Mouse (Mus musculus): Measurements from ENCODE around the gene Upk1a. TPM values are rescaled to one million over a fixed set of nuclear protein-coding genes. Genes with fewer than 3 reads are reported as not detected.

The Upk1a gene
- polyA plus RNA-seq, 1 experiment, result 2.7 TPM

- TF ChIP-seq POLR2A (IDR thresholded peaks at IDR 0.05; ENCODE audit: borderline replicate concordance, extremely low read depth, insufficient read depth, insufficient read length, poor library complexity, severe bottlenecking) (no peak), CTCF (IDR thresholded peaks at IDR 0.05; ENCODE audit: borderline replicate concordance, extremely low read depth, insufficient read depth, insufficient read length) (no peak)
- DNase-seq (ENCODE audit: low read depth), result no peak
These were observed 47.6 kb downstream of the Upk1a start, which contains the start of gene Igflr1 for GRCm38 (mm10) chr7:30564970-30565571. TSS of gene Igflr1 (plus strand) at chr7:30565427.

DNA sequence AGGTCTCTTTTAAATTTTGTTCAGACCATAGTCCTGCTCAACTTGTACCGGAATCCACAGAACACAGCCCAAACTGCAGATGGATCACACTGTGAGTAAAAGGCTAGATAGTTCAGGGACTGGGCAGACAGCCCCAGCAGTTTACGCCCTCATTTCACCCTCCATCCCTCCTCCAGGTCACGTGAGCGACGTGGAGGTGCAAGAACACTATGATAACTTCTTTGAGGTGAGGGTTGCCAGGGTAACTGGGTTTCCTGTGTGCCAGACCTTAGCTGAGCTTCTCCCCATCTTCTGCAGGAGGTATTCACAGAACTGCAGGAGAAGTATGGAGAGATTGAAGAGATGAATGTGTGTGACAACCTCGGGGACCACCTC is 48.8 kb downstream of the Upk1a start:
- DNase-seq (ENCODE audit: low read depth), result no peak
- TF ChIP-seq CTCF (IDR thresholded peaks at IDR 0.05; ENCODE audit: borderline replicate concordance, extremely low read depth, insufficient read depth, insufficient read length), result no peak
- no peak for TF ChIP-seq POLR2A (IDR thresholded peaks at IDR 0.05; ENCODE audit: borderline replicate concordance, extremely low read depth, insufficient read depth, insufficient read length, poor library complexity, severe bottlenecking)

GRCm38 (mm10) chr7:30563117-30563905 is 49.3 kb downstream of the Upk1a start, which contains the start of the genes U2af1l4, Gm49396 and Psenen:
TSS of gene U2af1l4 (plus strand) at chr7:30563301.
TSS of gene Gm49396 (plus strand) at chr7:30563344.
TSS of gene Psenen (minus strand) at chr7:30563627.
- TF ChIP-seq CTCF (IDR thresholded peaks at IDR 0.05; ENCODE audit: borderline replicate concordance, extremely low read depth, insufficient read depth, insufficient read length) (no peak), POLR2A (IDR thresholded peaks at IDR 0.05; ENCODE audit: borderline replicate concordance, extremely low read depth, insufficient read depth, insufficient read length, poor library complexity, severe bottlenecking) (no peak)
- peak; percentile 99 for DNase-seq (ENCODE audit: low read depth)

- DNase-seq (ENCODE audit: low read depth), result no peak
- no peak for TF ChIP-seq CTCF (IDR thresholded peaks at IDR 0.05; ENCODE audit: borderline replicate concordance, extremely low read depth, insufficient read depth, insufficient read length)
- TF ChIP-seq POLR2A (IDR thresholded peaks at IDR 0.05; ENCODE audit: borderline replicate concordance, extremely low read depth, insufficient read depth, insufficient read length, poor library complexity, severe bottlenecking), result no peak
These were observed 50.0 kb downstream of the Upk1a start for GRCm38 (mm10) chr7:30562526-30563116.

- DNase-seq (ENCODE audit: low read depth), result no peak
- no peak for TF ChIP-seq CTCF (IDR thresholded peaks at IDR 0.05; ENCODE audit: borderline replicate concordance, extremely low read depth, insufficient read depth, insufficient read length)
These were observed 52.4 kb downstream of the Upk1a start for GRCm38 (mm10) chr7:30560296-30560695.

- peak; percentile 100 for DNase-seq (ENCODE audit: low read depth)
- TF ChIP-seq CTCF (IDR thresholded peaks at IDR 0.05; ENCODE audit: borderline replicate concordance, extremely low read depth, insufficient read depth, insufficient read length), result no peak
- TF ChIP-seq POLR2A (IDR thresholded peaks at IDR 0.05; ENCODE audit: borderline replicate concordance, extremely low read depth, insufficient read depth, insufficient read length, poor library complexity, severe bottlenecking), result peak; percentile 63; the same call in 1 of the 2 replicates
These were observed 53.1 kb downstream of the Upk1a start, which contains the start of gene Lin37 for GRCm38 (mm10) chr7:30559443-30559954. TSS of gene Lin37 (minus strand) at chr7:30559838.

DNA sequence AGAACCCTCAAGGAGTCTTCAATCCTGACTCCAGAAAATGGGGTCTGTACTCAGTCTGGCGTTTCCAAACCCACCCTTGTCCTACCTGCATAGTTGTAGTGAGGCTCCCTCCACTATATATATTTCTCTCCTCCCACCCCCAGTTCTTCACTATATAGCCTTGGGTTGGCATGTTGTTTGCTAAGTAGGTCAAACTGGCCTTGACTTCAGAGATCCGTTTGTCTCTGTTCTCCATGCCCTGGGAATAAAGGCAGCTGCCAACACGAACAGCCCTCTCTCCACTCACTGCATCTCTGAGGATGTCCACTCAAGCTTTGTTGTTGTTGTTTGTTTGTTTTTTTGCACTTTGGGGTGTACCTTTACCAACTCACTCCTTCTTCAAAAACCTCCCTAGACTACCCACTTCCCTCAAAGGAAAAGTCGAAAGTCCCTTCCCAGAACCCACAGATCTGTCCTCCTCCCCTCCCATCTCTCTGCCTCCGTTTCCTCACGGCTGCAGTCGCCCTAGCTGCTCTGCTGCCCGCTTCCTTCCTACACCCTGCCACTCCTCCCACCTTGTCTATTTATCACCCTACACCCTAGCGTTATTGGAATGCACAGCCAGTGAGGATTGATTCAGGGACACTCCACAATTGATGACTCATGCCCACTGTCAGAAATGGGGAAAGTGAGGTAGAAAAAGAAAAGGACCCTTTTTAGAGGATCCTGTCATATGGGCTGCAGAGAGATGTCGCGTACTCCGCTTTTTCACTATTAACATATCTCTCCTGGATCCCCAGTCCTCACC is 53.8 kb downstream of the Upk1a start:
- no peak for TF ChIP-seq POLR2A (IDR thresholded peaks at IDR 0.05; ENCODE audit: borderline replicate concordance, extremely low read depth, insufficient read depth, insufficient read length, poor library complexity, severe bottlenecking)
- no peak for TF ChIP-seq CTCF (IDR thresholded peaks at IDR 0.05; ENCODE audit: borderline replicate concordance, extremely low read depth, insufficient read depth, insufficient read length)
- no peak for DNase-seq (ENCODE audit: low read depth)

DNA sequence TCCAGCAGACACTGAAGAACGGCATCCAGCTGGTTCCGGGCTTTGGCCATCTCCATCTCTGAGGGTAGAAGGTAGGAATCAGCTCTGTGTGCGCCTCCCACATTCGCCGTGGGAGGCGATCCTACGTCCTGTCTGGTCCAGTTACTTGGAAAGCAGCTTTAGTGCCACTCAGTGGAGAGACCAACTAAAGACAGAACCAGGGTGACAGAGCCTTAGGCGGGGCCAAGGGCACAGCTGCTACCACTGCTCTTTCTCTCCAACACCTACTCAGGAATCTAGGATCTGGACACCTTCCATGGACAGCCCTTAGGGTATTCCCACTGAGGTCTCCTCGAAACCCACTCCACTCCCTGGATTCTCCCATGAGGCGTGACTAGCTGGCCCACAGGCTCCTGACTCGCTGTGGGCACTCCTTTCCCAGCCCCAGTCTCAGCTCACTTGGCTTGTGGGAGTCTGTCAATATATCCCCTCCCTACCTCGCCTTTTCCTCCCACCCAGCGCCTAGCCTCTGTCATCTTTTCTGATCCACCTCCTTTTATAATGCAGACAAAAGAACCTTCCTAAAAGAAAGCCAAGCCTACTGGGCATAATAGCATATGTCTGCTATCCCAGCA is 54.6 kb downstream of the Upk1a start:
- no peak for TF ChIP-seq CTCF (IDR thresholded peaks at IDR 0.05; ENCODE audit: borderline replicate concordance, extremely low read depth, insufficient read depth, insufficient read length)
- TF ChIP-seq POLR2A (IDR thresholded peaks at IDR 0.05; ENCODE audit: borderline replicate concordance, extremely low read depth, insufficient read depth, insufficient read length, poor library complexity, severe bottlenecking), result no peak
- DNase-seq (ENCODE audit: low read depth), result no peak

GRCm38 (mm10) chr7:30556894-30557536 is 55.6 kb downstream of the Upk1a start:
- DNase-seq (ENCODE audit: low read depth), result no peak
- TF ChIP-seq CTCF (IDR thresholded peaks at IDR 0.05; ENCODE audit: borderline replicate concordance, extremely low read depth, insufficient read depth, insufficient read length) (peak; percentile 35; the same call in 1 of the 2 replicates), POLR2A (IDR thresholded peaks at IDR 0.05; ENCODE audit: borderline replicate concordance, extremely low read depth, insufficient read depth, insufficient read length, poor library complexity, severe bottlenecking) (no peak)
